Mouse (Mus musculus): ENCODE results near the gene Metap1. TPM values are rescaled to one million over a fixed set of nuclear protein-coding genes. Genes with fewer than 3 reads are reported as not detected.
A peak's percentile ranks its signal among the peaks of the same experiment; 100 is the strongest.

Gene Metap1
- total RNA-seq (2021): 10 to 100 TPM; 43.1 to 45.0 TPM
- long read RNA-seq, experiment 1, transcript Metap1-201 (11 exons, 2,686 nt): major isoform, 36 of 44 reads
- long read RNA-seq, experiment 1, partial matches to known transcripts: 1 of 44 reads
- long read RNA-seq, experiment 1, other reads (novel, unspliced or antisense): 7 of 44 reads
- long read RNA-seq, experiment 2, transcript Metap1-201 (11 exons, 2,686 nt): major isoform, 39 of 65 reads
- long read RNA-seq, experiment 2, partial matches to known transcripts: 2 of 65 reads
- long read RNA-seq, experiment 2, other reads (novel, unspliced or antisense): 24 of 65 reads

DNA sequence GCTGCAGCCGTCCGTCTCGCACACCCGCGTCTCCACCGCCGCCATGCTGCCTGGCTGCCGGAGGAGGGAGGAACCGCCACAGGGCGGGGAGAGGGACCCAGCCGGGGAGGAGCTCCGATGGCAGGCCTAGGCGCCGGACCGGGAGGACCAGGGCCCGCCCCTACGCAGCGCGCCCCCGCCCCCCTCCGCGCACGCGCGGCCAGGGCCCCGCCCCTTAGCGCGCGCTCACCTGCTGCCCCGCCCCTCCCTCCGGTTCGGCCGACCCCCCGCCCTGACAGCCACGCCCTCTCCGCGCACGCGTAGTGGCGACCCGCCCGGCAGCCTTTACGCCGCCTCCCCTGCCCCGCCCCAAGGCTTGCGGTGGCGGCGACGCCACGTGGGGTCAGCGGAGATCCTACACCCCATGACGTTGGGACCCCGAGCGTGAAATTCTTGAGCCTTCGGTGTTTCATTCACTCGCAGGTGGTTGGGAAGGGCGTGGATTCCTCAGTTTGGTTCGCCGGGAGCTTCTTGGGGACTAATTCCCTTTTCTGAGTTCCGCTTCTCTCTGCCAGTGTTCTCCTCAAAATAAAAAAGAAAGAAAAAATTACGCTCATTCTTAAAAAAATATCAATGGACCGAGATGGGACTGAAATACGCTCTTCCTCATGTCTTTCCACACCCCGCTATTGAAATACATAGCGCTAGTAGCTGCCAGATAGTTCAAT is at the start of gene Metap1:
Gene Metap1 (minus strand): TSS at position 189 of the 707 bp plus-strand sequence.
- peak; percentile 94 for DNase-seq (ENCODE audit: low spot score in 2 of 2)

GRCm38 (mm10) chr3:138536031-138536430 is 46.7 kb upstream of the Metap1 start:
- DNase-seq (ENCODE audit: low spot score in 2 of 2): no peak

GRCm38 (mm10) chr3:138532764-138533163 is 43.4 kb upstream of the Metap1 start:
- DNase-seq (ENCODE audit: low spot score in 2 of 2): no peak

GRCm38 (mm10) chr3:138531479-138532181 is 42.3 kb upstream of the Metap1 start:
- no peak for DNase-seq (ENCODE audit: low spot score in 2 of 2)

- no peak for DNase-seq (ENCODE audit: low spot score in 2 of 2)
Observed at GRCm38 (mm10) chr3:138530578-138531478, 41.5 kb upstream of the Metap1 start.

DNA sequence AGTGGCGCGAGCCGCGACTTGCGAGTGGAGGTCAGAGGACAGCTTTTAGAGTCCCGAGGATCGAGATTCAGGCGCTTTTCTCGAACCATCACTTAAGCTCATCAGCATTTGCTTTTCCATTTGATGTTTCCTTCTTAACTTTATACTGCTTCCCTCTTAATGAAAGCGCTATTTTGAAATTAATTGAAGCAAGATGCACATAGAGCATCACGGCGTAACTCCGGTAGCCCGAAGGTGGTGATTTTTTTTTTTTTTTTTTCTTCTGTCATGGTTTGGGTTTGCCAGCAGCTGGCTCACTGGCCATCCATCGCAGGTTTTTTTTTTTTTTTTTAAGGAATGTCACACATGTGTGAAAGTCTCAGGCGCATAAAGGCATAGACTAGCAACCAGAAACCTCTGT is 39.0 kb upstream of the Metap1 start:
- no peak for DNase-seq (ENCODE audit: low spot score in 2 of 2)

DNA sequence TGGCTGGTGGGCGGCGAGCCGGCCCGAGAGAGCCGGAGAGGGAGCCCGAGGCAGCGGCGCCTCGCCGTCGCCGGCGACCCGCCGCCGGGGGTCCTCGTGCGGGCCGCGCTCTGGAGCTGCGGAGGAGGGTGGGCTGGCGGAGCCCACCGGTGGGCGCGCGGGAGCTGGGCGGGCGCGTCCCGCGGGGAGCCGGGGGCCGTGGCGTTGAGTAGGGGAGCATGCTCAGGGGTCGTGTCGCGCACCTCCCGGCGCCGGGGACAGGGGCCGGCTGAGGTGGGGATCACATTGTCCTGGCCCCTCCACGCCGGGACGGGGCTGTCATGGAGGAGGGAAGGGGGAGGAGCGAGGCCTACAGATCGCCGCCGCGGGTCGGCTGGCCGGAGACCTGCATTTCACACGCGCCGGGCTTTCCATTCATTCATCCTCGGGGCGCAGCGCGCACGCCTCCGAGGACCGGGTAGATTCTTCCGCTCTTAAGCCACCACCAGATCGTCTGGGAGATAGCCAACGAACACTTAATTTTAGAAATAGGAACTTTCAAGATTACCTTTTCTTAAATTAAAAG is 38.4 kb upstream of the Metap1 start:
- peak; percentile 39 to 54 for DNase-seq (ENCODE audit: low spot score in 2 of 2)

DNA sequence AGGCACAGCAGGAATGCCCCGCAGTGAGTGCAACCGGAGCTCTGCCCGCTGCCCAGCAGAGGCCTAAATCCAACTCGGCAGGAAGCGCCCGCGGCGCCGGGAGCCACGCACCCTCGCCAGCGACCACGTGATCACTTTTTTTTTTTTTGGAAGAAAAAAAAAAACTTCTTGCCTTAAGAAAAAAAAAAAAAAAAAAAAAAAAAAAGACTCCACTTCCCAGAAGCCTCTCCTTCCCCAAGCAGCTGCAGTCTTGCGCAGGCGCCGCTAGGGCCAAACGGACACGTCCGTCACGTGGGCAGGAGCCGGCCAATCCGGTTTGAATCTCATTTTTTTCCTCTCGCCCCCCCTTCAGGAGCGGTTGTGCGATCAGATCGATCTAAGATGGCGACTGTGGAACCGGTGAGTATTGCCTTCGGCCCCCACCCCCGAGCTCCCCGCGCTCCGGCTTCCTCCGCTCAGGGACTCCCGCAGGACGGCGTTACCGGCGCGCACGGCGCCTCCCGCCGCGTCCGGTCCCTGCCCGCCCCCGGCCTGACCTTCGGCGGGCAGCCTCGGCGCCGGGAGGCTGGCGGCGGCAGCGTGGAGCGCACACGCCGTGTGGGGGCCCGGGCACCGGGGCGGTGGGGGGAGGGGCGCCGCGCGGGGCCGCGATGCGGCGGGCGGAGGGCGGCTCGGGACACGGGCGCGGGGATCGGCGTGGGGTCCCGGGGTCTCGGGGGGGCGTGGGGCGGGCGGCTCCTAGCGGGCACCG is 37.8 kb upstream of the Metap1 start:
- DNase-seq (ENCODE audit: low spot score in 2 of 2): peak; percentile 95 to 99

DNA sequence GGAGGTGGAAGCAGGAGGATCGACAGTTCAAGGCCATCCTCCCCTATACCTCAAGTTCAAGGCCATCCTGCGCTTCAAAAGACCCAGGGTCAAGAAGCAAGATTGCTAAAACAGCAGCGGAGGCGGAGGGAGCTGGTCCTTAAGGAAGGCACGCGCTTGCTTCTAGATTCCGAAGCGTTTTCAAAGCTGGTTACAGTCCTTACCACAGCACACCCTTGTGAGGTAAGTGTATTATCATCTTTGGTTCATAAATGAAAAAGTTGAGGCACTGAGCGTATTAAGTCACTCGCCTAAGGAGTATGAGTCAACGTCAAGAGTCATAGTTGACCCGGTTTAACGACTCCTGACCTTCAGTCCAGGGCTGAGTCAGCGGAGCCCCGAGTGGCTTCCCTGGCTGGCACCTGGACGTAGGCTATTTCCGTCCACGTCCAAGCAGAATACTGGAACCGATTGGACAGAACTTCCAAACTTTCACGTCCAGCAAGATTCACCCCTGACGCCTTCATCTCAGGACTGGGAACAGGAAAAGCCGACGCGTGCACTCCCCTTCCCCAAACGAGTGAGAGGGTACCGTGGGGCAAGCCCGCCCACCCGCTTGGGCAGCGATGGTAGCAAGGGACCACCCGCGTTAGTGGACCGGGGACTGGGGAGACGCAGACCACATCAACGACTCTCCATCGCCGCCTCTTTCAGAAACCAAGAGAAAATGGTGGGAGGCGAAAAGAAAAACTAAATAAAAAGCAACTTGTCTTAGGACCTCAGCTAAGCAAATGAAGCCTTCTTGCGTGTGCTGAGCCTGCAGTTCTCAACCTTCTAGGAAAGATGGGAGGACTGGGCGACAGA is 37.0 kb upstream of the Metap1 start, which contains the start of gene Eif4e:
Gene Eif4e (plus strand): TSS at position 107 of the 843 bp plus-strand sequence.
- no peak for DNase-seq (ENCODE audit: low spot score in 2 of 2)

GRCm38 (mm10) chr3:138525494-138525893 is 36.2 kb upstream of the Metap1 start:
- no peak for DNase-seq (ENCODE audit: low spot score in 2 of 2)

- no peak for DNase-seq (ENCODE audit: low spot score in 2 of 2)
Observed at GRCm38 (mm10) chr3:138523956-138524355, 34.6 kb upstream of the Metap1 start.

DNA sequence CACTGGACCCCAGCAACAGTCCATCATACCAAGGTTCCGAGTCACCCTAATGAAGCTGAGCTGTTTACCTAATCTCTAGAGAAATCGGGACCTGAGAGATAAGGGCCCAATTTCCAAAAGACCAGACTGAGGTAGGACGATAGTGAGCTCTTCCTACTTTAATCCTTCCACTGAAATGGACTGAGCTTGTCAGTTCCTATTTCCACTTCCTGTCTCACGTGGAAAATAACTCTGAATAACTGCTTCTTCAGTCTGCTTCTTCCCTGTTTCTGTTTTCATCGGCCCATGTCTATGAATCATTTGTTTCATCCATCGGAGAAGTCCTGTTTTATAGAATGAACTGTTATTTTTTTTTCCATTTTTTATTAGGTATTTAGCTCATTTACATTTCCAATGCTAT is 29.9 kb upstream of the Metap1 start:
- DNase-seq (ENCODE audit: low spot score in 2 of 2): no peak

DNA sequence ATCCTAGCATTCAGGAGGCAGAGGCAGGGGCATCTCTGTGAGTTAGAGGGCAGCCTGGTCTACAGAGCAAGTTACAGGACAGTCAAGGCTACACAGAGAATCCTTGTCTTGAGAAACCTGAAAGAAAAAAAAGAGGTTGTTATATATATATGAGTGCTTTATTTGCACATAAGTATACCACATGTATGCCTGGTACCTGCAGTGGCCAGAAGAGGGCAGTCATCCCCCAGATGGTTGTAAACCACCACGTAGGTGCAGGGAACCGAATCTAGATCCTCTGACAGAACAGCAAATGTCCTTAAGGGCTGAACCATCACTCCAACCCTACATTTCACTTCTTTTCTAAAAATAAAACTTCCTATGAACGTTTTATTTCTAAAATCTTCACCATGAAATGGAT is 28.6 kb upstream of the Metap1 start:
- no peak for DNase-seq (ENCODE audit: low spot score in 2 of 2)

DNA sequence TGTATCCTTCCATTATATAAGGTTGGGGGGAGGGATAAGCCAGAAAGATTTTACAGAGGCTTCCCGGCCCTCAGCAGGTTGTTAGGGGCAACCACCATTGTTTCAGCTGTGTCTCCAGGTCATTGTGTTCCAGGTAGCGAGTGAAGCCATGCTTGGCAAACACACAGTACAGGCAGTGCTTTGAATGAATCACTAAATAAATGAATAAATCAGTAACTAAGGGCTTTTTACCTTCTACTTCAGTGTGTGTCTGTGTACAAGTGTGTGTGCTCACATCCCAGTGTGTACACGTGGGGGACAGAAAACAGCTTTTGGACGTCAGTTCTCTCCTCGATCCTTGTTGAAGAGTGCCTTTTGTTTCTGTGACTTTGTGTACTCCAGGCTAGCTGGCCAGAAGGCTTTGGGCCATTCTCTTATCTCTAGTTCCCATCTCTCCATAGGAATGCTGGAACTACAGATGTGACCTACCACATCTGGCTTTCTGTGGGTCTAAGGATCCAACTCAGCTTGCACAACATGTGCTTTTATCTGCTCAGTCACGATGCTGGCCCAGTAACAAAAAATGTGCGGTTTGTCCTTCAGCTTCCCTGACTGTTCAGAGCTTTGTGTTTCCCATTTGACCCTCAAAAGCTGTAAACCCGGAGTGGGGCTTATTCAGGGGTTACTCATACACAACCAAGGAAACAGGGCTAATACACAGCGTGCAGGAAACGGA is 26.5 kb upstream of the Metap1 start:
- no peak for DNase-seq (ENCODE audit: low spot score in 2 of 2)

DNA sequence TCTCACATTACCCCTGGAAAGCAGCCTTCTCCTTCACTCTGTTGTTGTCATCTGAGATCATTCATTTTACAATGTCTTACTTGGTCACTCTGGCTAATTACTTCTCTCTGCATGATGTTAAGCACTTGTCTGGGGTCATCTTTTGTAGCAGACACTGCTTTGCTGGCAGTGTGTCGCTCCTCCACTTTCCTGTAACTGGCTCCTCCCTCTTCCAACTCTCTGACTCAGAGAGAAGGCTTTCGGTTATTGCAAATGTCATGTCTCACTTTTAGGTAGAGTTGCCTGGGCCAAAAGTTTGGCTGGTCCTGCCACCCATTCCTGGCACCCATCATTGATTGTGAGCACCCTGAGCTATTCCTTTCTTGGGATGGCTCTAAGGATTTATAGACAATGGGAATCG is 25.4 kb upstream of the Metap1 start:
- no peak for DNase-seq (ENCODE audit: low spot score in 2 of 2)

GRCm38 (mm10) chr3:138513243-138513642 is 23.9 kb upstream of the Metap1 start:
- DNase-seq (ENCODE audit: low spot score in 2 of 2): no peak

GRCm38 (mm10) chr3:138510471-138510870 is 21.2 kb upstream of the Metap1 start:
- DNase-seq (ENCODE audit: low spot score in 2 of 2): no peak

- DNase-seq (ENCODE audit: low spot score in 2 of 2): no peak
Observed at GRCm38 (mm10) chr3:138509581-138509980, 20.3 kb upstream of the Metap1 start.

Data from layer of hippocampus, postnatal 14 days (tissue).